Mouse (Mus musculus) liver, embryonic 14.5 days (tissue): ENCODE measurements around the gene Syt1.

Experiments
- CTCF ChIP-seq: IDR thresholded peaks from 2 replicates; pipeline ENCODE4 v1.5.1; 2016; ENCODE audit warnings: antibody characterized with exemption, low read depth, control low read depth
- EP300 ChIP-seq: IDR thresholded peaks from 2 replicates; pipeline ENCODE4 v1.6.1; 2016; ENCODE audit warnings: antibody characterized with exemption, low read depth

GRCm38 (mm10) chr10:108453561-108453960 is 557.2 kb downstream of the Syt1 start:
- TF ChIP-seq CTCF (no peak), EP300 (no peak)
